Mouse (Mus musculus) bone marrow macrophage, adult 2 months (primary cell): ENCODE measurements around the gene Csrnp3.

ENCODE experiments used
- CTCF ChIP-seq: IDR thresholded peaks from 2 replicates; pipeline ENCODE4 v1.5.1; 2012; ENCODE audit warnings: low read depth, mild to moderate bottlenecking, low read length, moderate library complexity
- POLR2A ChIP-seq: IDR thresholded peaks from 2 replicates; pipeline ENCODE4 v1.6.1; 2012; ENCODE audit warnings: mild to moderate bottlenecking, low read depth, low read length, borderline replicate concordance

DNA sequence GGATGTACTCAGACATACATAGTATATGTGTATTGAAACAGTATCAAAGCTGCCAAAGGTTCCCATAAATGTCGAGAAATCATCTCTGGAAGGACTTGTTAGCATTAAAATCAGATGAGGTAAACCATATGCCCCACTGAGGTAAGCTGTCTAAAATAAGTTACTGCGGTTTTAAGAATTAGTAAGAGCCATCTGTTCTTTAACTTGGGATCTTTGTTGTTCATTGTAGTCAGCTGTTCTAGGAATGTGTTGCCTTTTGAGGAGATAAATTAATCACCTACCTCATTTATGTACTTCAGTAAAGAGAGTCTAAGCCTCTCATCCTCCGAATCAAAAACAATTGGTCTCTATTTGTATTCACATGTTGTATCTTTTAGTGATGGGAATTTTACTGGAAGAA is 83.7 kb downstream of the Csrnp3 start:
- TF ChIP-seq POLR2A (no peak), CTCF (no peak)
